16 mouse cellular contexts compared by ENCODE assay signal in genomic region chr6:114293511-114293910, GRCm38 (mm10). TPM values are rescaled to one million over a fixed set of nuclear protein-coding genes. Genes with fewer than 3 reads are reported as not detected.
DNase-seq lines count a peak whose midpoint lies in the region; ATAC-seq and TF ChIP-seq lines count a peak whose summit lies in the region.
"Had no signal": no experiment of that assay in that cellular context is flagged by ENCODE, and none has a peak within 500 bp of the region (broad histone marks: within the 10 kb centered on the region; RNA-seq: fewer than 3 reads in every experiment).

No protein-coding gene starts in this region.

- TF ChIP-seq CTCF in hindbrain, postnatal 0 days (IDR thresholded peaks at IDR 0.05; ENCODE audit: low read depth), result no peak

- peak overlapping the region; percentile 16 for H3K27ac ChIP-seq in hindbrain, embryonic 10.5 days
- no peak overlapping the region for H3K27ac ChIP-seq in hindbrain, embryonic 11.5 days (ENCODE audit: low read depth, low read length)
- H3K27ac ChIP-seq in neural tube, embryonic 15.5 days (replicated peaks), result peak overlapping the region; percentile 76
- peak overlapping the region; percentile 90 for H3K27ac ChIP-seq in hindbrain, postnatal 0 days
- H3K27ac ChIP-seq: neural tube, embryonic 12.5 days had no signal

- no peak overlapping the region for H3K4me2 ChIP-seq in hindbrain, embryonic 11.5 days (replicated peaks; ENCODE audit: low read depth, low read length)
- H3K4me2 ChIP-seq in neural tube, embryonic 15.5 days, result no peak overlapping the region
- no peak overlapping the region for H3K4me2 ChIP-seq in hindbrain, postnatal 0 days (ENCODE audit: low read depth, low read length)
- H3K4me2 ChIP-seq: neural tube, embryonic 12.5 days had no signal

- ATAC-seq in hindbrain, embryonic 11.5 days (ENCODE audit: low FRiP score), result no peak
- no peak for ATAC-seq in neural tube, embryonic 15.5 days (ENCODE audit: low FRiP score)
- no peak for ATAC-seq in hindbrain, postnatal 0 days
- ATAC-seq in erythroblast, adult 5-6 weeks (replicated peaks; ENCODE audit: low FRiP score, poor library complexity, severe bottlenecking), result no peak

- no peak for DNase-seq in hindbrain, embryonic 10.5 days (ENCODE audit: low spot score)
- no peak for DNase-seq in hindbrain, embryonic 11.5 days (ENCODE audit: low spot score)
- DNase-seq in neural tube, embryonic 10.5 days (ENCODE audit: extremely low spot score, low spot score), result no peak
- DNase-seq in hindbrain, postnatal 0 days (ENCODE audit: low spot score), result peak; percentile 57
- DNase-seq in adrenal gland, adult (ENCODE audit: inconsistent age in 2 of 2, low spot score in 1 of 2), result no peak
- DNase-seq: adrenal gland, postnatal 14 days; gastrocnemius, postnatal 36 days; heart, postnatal 36 days; kidney, adult 8-10 months; layer of hippocampus, postnatal 36 days had no signal

- WGBS in hindbrain, embryonic 10.5 days, result 44% methylated on average over 8 of the region's 8 CpGs
- WGBS in hindbrain, embryonic 11.5 days, result 43% methylated on average over 8 of the region's 8 CpGs
- WGBS in neural tube, embryonic 15.5 days, result 34% methylated on average over 8 of the region's 8 CpGs
- WGBS in hindbrain, postnatal 0 days, result 20% methylated on average over 8 of the region's 8 CpGs

- H3K4me1 ChIP-seq in hindbrain, embryonic 10.5 days (replicated peaks), result peaks cover 66% of the 10 kb centered on the region
- H3K4me1 ChIP-seq in hindbrain, embryonic 11.5 days (replicated peaks; ENCODE audit: control insufficient read depth, insufficient read depth, low read length), result peaks cover 28% of the 10 kb centered on the region
- H3K4me1 ChIP-seq in neural tube, embryonic 15.5 days, result peaks cover 100% of the 10 kb centered on the region
- H3K4me1 ChIP-seq in hindbrain, postnatal 0 days (ENCODE audit: insufficient read depth, low read length), result peaks cover 63% of the 10 kb centered on the region

- peaks cover 14% of the 10 kb centered on the region; the same call in 1 of the 2 replicates for H3K27me3 ChIP-seq in hindbrain, embryonic 10.5 days (ENCODE audit: insufficient read depth, poor library complexity, severe bottlenecking)
- H3K27me3 ChIP-seq in hindbrain, embryonic 11.5 days (ENCODE audit: control insufficient read depth, insufficient read depth, low read length), result no peaks in the 10 kb centered on the region
- no peaks in the 10 kb centered on the region for H3K27me3 ChIP-seq in neural tube, embryonic 15.5 days (replicated peaks)
- H3K27me3 ChIP-seq in hindbrain, postnatal 0 days (ENCODE audit: insufficient read depth, low read length), result no peaks in the 10 kb centered on the region

- no peak overlapping the region for H3K4me3 ChIP-seq in hindbrain, embryonic 10.5 days
- no peak overlapping the region for H3K4me3 ChIP-seq in hindbrain, embryonic 11.5 days (ENCODE audit: low read depth, low read length)
- no peak overlapping the region for H3K4me3 ChIP-seq in neural tube, embryonic 15.5 days (replicated peaks)
- H3K4me3 ChIP-seq in hindbrain, postnatal 0 days (ENCODE audit: low read length), result no peak overlapping the region
- H3K4me3 ChIP-seq: neural tube, embryonic 12.5 days had no signal

- H3K9ac ChIP-seq in hindbrain, embryonic 11.5 days (ENCODE audit: low read depth, low read length), result no peak overlapping the region
- H3K9ac ChIP-seq in neural tube, embryonic 15.5 days (replicated peaks), result no peak overlapping the region
- no peak overlapping the region for H3K9ac ChIP-seq in hindbrain, postnatal 0 days (replicated peaks; ENCODE audit: low read length)
- H3K9ac ChIP-seq: neural tube, embryonic 12.5 days had no signal

- H3K36me3 ChIP-seq in hindbrain, embryonic 10.5 days, result no peaks in the 10 kb centered on the region
- H3K36me3 ChIP-seq in hindbrain, embryonic 11.5 days (ENCODE audit: control insufficient read depth, insufficient read depth, low read length), result no peaks in the 10 kb centered on the region
- no peaks in the 10 kb centered on the region for H3K36me3 ChIP-seq in neural tube, embryonic 15.5 days
- no peaks in the 10 kb centered on the region for H3K36me3 ChIP-seq in hindbrain, postnatal 0 days (ENCODE audit: insufficient read depth, low read length)
- H3K36me3 ChIP-seq: neural tube, embryonic 12.5 days had no signal

- H3K9me3 ChIP-seq in hindbrain, embryonic 10.5 days, result no peaks in the 10 kb centered on the region
- no peaks in the 10 kb centered on the region for H3K9me3 ChIP-seq in hindbrain, embryonic 11.5 days (ENCODE audit: control insufficient read depth, low read length)
- H3K9me3 ChIP-seq in neural tube, embryonic 15.5 days (replicated peaks), result no peaks in the 10 kb centered on the region
- no peaks in the 10 kb centered on the region for H3K9me3 ChIP-seq in hindbrain, postnatal 0 days (ENCODE audit: low read length)
- H3K9me3 ChIP-seq: neural tube, embryonic 12.5 days had no signal

RNA-seq across cellular contexts. Expression of gene Slc6a1, which starts 11.1 kb away (rescaled TPM):
- polyA plus RNA-seq in hindbrain, embryonic 10.5 days (2016; fragmentation: Nextera tagmentation; extraction: Ambion mirVana), result 3.7 and 15.2 TPM in 2 replicates
- 17.3 and 23.1 TPM in 2 replicates for polyA plus RNA-seq in hindbrain, embryonic 11.5 days (2014; fragmentation: Nextera tagmentation; extraction: Ambion mirVana)
- polyA plus RNA-seq in neural tube, embryonic 15.5 days (2015; fragmentation: Nextera tagmentation; extraction: Ambion mirVana), result 118 and 138 TPM in 2 replicates
- 433 and 470 TPM in 2 replicates for total RNA-seq in hindbrain, postnatal 0 days (2014; rRNA removed)
- 176 and 177 TPM in 2 replicates for polyA plus RNA-seq in hindbrain, postnatal 0 days (2015; fragmentation: Nextera tagmentation; extraction: Ambion mirVana)
- not detected in 2 replicates for total RNA-seq in erythroblast, adult 5-6 weeks (2015; ENCODE audit: low replicate concordance)
- not detected in 2 replicates for total RNA-seq in erythroblast, adult 5-6 weeks (2017; ENCODE audit: low replicate concordance)
- total RNA-seq: adrenal gland, postnatal 14 days; liver, adult 2 months; megakaryocyte, adult 5-6 weeks had no signal
- polyA plus RNA-seq: stomach, embryonic 14.5 days had no signal
